Mouse (Mus musculus): ENCODE results near the gene Krtap1-3. TPM values are rescaled to one million over a fixed set of nuclear protein-coding genes. Genes with fewer than 3 reads are reported as not detected.
"Not testable (repeated sequence)": the region's sequence is repeated elsewhere in the genome, so short reads cannot be mapped to it uniquely, and the experiment has no call there.

Krtap1-3 gene
- not detected for polyA plus RNA-seq (2017; shearing (Covaris generic))

DNA sequence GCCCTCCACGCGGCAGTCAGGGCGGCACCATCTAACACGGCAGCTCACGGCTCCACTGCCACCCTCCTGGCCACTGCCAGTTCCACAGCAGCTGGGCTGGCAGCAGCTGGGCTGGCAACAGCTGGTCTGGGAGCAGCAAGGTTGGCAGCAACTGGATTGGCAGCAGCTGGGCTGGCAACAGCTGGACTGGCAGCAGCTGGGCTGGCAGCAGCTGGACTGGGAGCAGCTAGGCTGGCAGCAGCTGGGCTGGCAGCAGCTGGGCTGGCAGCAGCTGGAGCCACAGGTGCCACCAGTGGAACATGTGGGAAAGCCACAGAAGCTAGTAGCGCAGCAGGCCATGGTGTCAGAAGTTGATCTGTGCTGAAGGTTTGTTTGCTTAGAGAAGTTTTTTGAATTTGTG, at the start of gene Krtap1-3:
TSS of gene Krtap1-3 (minus strand) at position 359 of the 400 bp plus-strand sequence.
- no peak for ATAC-seq

DNA sequence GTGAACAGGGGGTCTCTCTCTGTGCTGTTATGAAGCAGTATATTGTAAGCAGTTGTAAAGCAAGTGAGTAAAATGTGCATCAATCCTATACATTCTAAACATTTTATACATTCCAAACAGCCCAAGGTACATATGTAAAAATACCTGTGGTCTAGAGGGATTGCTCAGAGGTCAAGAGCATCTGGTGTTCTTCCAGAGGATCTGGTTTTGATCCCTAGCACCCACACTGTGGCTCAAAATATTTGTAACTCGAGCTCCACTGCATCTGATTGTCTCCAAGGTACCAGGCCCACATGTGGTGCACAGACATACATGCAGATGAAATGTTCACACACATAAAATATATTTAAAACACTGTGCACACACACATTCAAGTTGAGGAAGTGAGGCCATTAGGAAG, 49.8 kb upstream of the Krtap1-3 start:
- no peak for ATAC-seq

DNA sequence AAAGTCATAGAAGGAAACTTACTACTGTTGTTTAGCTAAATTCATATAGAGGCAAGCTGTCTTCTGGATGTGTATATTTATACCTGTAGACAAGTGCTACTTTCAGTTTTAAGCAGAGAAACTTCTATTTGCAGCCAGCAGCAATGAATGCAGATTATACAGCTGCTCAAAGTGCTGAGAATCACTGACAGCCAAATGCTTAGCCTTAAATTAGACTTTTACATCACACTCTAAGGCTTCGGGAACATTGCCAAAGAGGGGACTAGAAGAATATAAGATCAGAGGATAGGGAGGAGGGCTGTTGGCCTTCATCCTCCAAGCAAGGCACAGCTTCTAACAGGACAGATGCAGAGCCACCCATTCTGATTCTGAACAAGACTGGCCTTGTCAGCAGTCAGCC, 45.9 kb upstream of the Krtap1-3 start:
- ATAC-seq: no peak

DNA sequence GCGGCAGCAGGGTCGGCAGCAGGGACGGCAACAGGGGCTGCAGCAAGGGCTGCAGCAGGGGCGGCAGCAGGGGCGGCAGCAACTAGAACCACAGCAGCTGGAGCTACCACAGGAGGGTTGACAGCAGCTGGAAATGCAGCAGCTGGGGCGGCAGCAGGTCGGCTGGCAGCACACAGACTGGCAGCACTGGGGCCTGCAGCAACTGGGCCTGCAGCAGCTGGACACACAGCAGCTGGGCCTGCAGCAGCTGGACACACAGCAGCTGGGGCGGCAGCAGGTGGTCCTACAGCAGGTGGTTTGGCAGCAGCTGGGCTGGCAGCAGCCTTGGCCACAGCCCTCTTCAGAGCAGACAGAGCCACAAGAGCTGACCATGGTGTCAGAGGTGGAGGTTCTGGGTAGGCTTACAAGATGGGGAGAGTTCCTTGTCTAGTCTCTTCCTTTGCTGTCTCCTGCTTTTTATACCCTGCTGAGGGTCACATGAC, 43.6 kb upstream of the Krtap1-3 start, which contains the start of gene Krtap4-2:
TSS of gene Krtap4-2 (minus strand) at position 432 of the 482 bp plus-strand sequence.
- ATAC-seq: no peak

DNA sequence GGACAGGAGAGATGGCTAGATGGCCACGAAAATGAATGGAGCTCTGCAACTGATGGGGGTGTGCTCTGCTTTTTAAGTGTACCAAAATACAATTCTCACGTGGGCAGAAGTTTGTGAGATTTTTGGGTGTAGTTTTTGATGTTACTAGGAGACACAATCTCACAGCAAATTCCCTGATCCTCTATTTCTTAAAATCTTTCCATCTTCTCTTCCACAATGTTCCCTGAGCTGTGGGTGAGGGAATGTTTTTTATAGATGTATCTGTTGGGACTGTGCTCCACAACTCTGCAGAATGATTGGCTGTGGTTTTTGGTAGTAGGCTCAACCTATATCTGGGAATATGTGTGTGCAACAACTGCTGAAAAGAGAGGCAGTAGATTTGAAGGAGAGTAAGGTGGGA, 42.2 kb upstream of the Krtap1-3 start:
- ATAC-seq: no peak

DNA sequence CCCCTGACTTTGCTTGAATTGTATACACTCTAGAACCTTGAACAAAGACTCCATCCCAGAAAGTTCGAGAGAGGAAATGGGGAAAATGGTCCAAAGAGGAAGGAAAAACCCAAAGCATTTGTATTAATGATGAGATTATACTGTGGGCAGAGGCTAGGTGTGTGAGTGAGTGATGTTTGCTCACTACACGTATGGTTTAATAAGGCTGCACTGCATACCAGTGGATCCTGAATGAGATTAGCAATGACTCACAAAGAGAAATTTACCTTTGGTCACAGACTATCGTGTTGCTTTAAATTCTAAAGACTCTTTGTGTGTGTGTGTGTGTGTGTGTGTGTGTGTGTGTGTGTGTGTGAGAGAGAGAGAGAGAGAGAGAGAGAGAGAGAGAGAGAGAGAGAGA, 39.8 kb upstream of the Krtap1-3 start:
- no peak for ATAC-seq

DNA sequence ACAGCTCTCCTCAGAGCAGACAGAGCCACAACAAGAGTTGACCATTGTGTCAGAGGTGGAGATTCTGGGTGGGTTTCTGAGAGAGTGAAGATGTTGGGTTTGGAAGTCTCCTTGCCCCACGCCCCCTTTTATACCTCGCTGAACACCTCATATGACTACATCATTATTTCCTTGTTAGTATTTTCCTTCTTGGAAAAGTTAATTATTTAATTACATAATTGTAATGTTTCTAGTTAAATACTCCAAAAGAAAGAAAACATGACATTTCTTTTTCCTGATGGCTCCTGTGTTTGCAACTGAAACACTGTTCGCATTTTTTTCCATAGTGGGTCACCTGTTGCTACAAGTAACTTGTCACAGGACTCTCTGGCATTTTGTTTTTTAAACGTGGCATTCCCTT, 37.0 kb upstream of the Krtap1-3 start, which contains the start of gene Krtap4-1:
TSS of gene Krtap4-1 (minus strand) at position 101 of the 400 bp plus-strand sequence.
- no peak for ATAC-seq

DNA sequence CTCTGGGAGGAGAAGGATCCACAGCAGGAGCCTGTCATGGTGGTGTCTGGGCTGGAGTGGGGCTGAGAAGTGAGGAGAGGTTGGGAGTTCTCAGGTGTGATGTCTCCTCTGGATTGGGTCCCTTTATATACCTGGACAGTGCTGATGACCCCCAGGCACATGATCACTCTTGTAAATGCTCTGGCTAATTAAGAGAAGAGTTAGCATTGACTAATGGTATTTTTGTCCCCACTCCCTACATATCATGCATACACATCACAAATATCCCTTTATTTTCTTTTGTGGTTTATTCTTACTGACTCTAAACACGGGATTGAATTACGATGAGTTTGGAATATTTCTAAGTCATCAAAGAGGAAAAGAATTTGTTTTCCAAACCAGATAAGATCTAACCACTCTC, 29.2 kb upstream of the Krtap1-3 start, which contains the start of gene Gm11562:
TSS of gene Gm11562 (minus strand) at position 101 of the 400 bp plus-strand sequence.
- ATAC-seq: no peak

DNA sequence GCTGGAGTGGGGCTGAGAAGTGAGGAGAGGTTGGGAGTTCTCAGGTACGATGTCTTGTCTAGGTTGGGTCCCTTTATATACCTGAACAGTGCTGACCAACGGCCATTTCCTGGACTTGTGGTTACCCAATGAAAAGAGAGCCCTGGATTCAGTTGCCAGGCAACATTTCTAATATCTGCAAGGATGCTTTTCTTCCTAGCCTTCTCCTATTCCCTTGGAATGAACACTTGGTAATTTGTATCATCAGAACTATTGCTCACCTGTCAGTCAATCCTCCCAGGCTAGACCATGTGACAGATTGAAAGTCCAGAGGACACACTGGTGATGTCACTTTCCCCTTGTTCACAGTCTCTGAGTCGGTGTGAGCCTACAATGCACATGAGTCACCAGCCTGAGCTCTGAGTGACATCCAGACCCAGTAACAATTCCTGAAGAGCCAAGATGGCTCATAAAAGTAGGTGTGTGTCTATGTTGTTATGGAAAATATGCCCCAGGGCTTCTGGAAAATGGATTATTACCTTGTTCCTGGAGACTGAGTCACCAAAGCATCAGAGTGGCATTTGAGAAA, 23.7 kb upstream of the Krtap1-3 start, which contains the start of gene Krtap2-4:
TSS of gene Krtap2-4 (minus strand) at position 51 of the 568 bp plus-strand sequence.
- no peak for ATAC-seq

DNA sequence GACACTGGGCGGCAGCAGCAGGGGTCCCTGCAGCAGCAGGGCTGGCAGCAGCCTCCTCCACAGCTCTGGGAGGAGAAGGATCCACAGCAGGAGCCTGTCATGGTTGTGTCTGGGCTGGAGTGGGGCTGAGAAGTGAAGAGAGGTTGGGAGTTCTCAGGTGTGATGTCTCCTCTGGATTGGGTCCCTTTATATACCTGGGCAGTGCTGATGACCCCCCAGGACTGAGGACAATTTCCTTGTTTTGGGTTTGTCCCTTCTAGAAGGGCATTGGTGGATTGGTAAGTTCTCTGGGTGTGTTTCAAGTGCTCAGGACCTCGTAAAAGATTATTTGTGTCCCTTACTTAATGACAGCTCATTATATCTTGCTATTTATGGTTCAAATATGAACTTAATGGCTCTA, 18.9 kb upstream of the Krtap1-3 start, which contains the start of gene Gm11937:
TSS of gene Gm11937 (minus strand) at position 101 of the 400 bp plus-strand sequence.
- ATAC-seq: not testable (repeated sequence)

DNA sequence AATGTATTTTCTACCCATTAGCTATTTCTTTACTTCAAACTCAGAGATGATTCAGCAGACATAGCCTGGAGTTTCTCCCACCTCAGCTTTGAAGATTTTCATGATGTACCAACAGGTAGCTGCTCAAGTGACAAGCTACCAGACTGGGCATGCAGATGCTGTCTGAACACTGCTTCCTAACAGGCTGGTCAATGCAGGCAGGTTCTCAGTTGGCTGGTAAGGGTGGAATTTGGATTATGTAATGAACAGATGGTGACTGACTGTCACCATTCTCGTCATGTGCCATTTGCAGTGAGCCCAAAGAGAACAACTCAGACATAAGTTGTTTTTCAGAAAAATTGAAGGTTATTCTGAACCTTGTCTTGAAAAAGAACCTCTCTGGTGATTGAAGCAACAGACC, 18.0 kb upstream of the Krtap1-3 start:
- ATAC-seq: no peak

DNA sequence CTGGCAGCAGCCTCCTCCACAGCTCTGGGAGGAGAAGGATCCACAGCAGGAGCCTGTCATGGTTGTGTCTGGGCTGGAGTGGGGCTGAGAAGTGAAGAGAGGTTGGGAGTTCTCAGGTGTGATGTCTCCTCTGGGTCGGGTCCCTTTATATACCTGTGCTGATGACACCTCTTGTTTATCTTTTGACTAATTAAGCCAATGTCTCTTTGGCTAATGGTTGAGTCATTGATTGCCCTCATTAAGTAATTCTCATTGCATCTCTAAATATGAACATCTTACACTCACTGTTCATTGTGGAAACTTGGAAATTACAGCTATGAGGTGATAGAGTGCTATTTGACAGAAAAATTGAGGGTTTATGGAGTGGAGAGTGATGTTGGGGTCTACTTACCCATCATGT, 12.1 kb upstream of the Krtap1-3 start, which contains the start of gene Gm11938:
TSS of gene Gm11938 (minus strand) at position 101 of the 400 bp plus-strand sequence.
- not testable (repeated sequence) for ATAC-seq

DNA sequence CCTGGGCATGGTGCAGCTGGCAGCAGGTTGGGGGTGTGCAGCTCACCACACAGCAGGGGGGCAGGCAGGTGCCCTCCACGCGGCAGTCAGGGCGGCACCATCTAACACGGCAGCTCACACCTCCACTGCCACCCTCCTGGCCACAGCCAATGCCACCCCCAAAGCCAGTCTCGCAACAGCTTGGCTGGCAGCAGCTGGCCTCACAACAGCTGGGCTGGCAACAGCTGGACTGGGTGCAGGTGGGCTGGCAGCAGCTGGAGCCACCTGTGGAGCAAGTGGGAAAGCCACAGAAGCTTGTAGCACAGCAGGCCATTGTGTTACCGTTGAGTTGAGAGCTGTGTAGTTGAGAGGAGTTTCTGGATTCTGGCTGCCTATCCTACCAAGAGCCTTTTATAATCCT, 6.6 kb upstream of the Krtap1-3 start, which contains the start of gene Krtap9-3:
TSS of gene Krtap9-3 (minus strand) at position 364 of the 400 bp plus-strand sequence.
- not testable (repeated sequence) for ATAC-seq

DNA sequence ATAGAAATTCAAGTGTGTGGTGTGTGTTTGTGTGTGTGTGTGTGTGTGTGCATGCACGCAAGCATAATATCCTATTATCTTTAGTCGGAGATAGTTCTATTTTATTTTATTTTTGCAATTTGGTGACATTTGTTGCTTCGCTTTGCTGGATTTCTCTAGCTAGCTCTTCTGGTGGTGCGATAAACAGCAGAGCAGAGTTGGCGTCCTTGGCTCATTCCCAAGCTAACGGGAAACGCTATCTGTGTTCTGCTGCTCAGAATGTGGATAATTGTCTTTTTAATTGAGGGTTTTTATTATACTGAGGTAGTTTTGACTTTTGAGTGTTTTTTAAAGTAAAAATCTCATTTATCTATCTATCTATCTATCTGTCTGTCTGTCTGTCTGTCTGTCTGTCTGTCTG, 6.0 kb downstream of the Krtap1-3 start:
- ATAC-seq: no peak

DNA sequence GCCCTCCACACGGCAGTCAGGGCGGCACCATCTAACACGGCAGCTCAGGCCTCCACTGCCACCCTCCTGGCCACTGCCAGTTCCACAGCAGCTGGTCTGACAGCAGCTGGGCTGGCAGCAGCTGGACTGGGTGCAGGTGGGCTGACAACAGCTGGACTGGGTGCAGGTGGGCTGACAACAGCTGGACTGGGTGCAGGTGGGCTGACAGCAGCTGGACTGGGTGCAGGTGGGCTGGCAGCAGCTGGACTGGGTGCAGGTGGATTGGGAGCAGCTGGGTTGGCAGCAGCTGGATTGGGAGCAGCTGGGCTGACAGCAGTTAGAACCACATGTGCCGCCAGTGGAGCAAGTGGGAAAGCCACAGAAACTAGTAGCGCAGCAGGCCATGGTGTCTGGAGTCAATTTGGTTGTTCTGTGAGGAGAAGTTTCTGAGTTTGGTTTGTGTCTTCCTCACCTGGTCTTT, 7.9 kb downstream of the Krtap1-3 start, which contains the start of gene Krtap1-4:
TSS of gene Krtap1-4 (minus strand) at position 410 of the 460 bp plus-strand sequence.
- ATAC-seq: no peak

DNA sequence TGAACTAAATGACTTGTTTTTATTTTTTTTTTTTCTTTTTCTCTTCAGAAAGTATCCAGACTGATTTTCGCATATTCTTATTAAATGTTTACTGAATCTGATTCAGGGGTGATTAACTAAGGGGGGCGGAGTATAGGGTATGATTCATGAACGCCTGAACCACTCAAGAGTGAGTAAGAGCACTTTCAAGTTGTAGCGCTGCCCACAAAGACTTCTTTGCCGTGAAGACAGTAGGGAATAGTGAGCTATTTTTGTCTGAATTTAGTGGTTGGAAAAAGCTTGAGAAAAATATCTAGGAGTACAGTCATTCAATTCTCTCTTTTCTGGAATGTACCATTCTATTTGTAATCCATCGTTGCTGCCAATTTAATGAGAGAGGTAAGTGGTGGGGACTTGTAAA, 9.6 kb downstream of the Krtap1-3 start:
- no peak for ATAC-seq

DNA sequence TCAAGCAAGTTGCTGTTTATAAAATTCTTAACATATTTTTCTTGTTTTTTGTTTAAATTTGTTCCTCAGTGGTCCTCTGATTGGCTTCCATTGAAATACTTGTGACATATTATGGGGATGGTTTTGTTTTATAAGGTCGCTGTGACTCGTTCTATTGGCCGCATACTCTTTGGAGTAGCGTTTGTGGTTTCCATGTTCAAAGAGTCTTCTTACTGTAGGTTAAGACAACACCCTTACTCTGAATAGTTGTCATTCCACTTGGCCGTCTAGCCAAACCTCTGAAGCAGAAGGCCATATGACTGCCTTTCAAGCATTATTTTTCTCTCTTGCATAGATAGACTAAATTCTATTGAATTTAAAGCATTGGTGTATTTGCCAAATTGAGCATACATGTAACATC, 10.1 kb downstream of the Krtap1-3 start:
- no peak for ATAC-seq

DNA sequence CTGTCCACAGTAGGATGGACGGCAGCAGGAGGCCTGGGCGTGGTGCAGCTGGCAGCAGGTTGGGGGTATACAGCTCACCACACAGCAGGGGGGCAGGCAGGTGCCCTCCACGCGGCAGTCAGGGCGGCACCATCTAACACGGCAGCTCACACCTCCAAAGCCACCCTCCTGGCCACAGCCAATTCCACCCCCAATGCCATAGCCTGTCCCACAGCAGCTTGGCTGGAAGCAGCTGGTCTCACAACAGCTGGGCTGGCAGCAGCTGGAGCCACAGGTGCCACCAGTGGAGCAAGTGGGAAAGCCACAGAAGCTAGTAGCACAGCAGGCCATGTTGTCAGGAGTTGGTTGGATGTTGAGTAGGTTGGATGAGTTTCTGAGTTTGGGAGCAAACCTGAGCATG, 10.5 kb downstream of the Krtap1-3 start, which contains the start of gene Krtap1-5:
TSS of gene Krtap1-5 (minus strand) at position 381 of the 400 bp plus-strand sequence.
- ATAC-seq: no peak

DNA sequence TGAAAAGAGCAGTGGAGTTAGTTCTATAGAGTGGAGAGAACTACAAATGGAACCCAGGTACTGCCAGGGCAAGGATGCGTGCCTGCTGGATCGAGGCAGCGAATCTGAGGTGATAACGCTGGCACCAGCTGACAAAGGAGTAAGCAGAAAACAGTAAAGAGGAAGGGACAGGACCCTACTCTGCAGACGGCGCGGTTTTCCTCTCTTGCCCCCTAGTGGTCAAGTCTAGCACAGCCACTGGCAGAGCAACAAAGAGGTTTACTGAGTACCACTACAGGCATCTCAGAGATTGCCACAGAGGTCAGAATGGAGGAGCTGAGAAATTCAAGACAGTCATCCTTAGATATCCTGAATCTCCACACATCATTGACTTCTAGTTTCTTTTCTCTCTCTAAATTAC, 17.0 kb downstream of the Krtap1-3 start:
- ATAC-seq: no peak

DNA sequence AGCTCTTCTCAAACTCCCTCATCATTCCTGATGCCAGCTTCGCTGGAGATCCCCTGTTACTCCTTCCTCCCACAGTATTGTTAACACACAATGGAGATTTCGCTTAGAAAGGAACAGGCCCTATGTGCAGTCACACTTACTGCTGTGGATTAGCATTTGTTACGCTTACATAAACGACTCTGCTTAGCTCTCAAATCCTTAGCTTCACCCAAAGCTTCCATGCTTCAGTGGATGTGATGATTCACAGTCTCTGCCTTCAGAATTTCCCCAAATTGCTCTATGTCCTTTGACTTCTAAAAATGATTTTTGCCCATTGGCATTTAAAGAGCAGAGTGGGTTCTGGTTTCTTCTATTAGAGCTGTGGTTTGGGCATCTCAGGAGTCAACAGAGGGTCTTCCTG, 18.0 kb downstream of the Krtap1-3 start:
- ATAC-seq: no peak

DNA sequence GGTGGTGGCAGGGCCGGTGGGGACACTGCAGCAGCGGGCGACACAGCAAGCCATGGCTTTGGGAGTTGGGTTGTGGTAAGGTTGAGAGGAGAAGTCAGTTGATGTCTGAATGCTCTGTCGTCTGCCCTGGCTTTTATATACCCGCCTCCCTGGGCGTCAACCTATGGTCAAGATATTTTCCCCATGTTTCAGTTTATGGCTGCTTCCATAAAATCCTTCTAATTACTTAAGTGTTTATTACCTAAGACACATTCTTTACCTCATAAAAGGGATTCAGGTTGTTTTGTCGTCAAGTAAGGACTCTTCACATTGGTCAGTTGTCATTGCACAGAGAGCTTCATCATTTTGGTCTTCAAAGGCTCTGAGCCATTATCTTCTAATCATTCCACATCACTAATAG, 24.6 kb downstream of the Krtap1-3 start, which contains the start of gene Krtap3-1:
TSS of gene Krtap3-1 (minus strand) at position 101 of the 400 bp plus-strand sequence.
- ATAC-seq: no peak

DNA sequence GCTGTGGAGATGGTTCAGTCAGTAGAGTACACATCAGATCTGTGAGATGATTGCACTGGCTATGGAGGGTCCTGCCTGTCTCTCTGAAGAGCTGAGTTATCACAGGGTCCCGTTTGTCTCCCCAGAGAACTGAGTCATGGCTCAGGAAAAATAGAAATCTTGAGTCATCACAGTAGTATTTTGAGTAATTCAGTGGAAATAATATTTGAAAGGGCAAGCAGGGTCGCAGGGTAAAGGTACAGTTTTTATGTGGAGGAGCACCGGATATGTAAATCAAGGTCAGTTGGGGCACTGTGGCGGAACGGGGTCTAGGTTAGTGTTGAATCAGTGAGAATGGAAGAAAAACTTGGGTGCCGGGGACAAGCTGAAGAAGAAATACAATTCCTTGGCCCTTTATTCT, 28.6 kb downstream of the Krtap1-3 start:
- no peak for ATAC-seq

DNA sequence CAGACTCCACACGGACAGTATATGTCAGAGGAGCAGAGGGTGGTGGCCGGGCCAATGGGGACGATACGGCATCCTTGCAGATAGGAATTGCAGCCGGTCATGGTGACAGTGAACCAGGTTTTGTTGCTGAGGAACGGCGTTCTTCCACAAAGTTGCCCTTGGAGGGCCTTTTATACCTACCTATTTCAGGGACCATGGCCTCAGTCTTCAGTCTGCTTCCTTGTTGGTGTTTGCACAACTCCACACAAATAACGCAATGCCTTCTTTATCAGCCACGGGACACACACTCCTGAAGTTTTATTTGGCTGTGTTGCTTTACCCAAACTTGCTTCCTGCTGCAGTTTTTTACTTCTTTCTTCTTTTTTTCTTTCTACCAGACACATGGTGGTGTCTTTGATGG, 31.8 kb downstream of the Krtap1-3 start, which contains the start of gene Gm11939:
TSS of gene Gm11939 (minus strand) at position 101 of the 400 bp plus-strand sequence.
- ATAC-seq: no peak

Data from CD4-positive, CD25-positive, alpha-beta regulatory T cell, adult 4 months (primary cell).